Mouse (Mus musculus): Measurements from ENCODE around the gene Ing5.
"Not testable (repeated sequence)": the region's sequence is repeated elsewhere in the genome, so short reads cannot be mapped to it uniquely, and the experiment has no call there.

The Ing5 gene

DNA sequence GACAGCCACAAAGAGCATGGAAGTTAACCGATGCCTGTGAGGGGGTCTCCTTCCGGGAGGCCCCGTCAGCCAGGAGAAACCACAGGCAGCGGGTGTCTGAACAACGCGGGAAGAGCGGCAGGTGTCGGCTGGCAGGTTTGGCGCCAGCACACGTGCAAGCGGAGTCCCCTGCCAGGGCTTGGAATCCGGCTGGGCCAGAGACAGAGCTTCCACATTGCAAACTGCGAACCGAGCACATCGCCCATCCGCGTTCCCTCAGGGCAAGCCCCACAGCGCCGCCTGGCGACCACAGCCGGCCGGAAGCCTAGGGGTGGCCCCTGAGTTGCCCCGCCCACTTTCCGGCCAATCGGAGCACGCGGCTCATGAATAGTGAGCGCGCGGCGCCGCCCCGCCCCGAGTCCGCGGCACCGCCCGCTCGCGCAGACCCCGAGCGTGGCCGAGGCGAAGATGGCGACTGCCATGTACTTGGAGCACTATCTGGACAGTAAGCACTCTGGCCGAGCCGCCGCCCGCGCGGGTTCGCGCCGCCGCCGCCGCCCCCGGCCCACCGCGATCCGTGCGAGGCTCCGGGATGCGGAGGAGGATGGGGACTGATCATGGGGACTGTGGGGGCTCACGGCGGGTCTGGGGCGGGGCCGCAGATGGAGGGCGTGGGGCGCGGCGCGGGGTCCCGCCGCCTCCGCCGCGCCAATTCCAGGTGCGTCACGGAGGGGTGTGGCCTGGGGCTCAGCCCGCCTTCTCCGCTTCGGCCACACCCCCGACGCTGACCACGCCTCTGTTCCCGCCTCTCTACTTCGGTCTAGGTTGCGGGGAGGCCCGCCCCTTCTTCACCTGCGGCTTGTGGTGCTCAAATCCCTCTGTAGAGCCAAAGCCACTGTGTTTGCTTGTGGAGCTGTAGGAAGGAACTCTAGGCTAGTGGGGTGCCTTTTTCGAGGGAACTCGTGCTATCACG lies at the start of gene Ing5:
Gene Ing5 (plus strand): TSS at position 410 of the 952 bp plus-strand sequence.
- peak; percentile 99 to 100 for DNase-seq

DNA sequence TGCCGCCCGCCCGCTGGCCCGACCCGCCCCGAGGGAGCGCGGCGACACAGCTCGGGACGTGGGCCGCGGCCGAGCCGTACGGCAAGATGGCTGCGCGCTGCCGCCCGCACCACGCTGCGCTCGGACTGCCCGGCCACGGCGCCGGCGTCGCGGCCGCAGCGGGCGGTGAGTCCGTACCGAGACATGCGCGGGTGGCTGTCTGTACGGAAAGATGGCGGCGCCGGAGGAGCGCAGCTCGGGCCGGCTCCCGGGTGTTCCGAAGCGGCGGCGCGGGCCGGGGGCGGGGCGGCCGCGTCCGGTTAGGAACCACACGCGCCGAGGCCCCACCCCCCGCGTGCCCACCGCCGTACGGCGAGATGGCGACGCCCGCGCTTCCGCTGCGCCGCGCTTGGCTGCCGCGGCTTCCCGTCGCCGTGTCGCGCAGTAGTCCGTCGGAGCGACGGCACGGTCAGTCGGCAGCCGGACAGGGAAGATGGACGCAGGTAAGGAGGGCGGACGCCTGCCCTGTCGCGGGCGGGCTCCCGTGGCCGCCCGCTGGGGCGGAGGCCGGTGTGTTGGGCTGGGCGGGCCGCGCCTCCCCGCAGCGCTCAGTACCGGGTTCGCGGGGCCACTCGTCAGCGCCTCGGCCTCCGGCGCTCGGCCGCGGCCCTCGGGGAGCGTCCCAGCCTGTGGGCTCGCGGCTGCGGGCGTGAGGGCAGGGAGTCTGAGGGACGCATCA lies 49.0 kb upstream of the Ing5 start, which contains the start of gene Thap4:
Gene Thap4 (minus strand): TSS at position 292 of the 718 bp plus-strand sequence.
- peak; percentile 95 to 98 for DNase-seq

DNA sequence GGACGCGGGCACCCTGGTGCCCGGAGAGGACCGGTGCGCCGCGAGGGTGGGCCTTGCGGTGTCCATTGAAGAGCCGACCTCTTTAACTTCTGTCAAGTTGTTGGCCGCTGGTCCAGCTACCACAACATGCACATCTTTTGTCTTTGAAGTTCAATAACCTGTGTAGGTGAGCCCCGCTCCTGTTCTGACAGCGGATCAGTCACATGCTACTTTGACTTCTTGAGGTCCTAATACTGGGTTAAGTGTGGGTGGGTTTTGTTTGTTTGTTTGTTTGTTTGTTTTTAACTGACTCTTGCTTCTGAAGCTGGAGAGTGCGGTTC lies 48.5 kb upstream of the Ing5 start:
- no peak for DNase-seq

DNA sequence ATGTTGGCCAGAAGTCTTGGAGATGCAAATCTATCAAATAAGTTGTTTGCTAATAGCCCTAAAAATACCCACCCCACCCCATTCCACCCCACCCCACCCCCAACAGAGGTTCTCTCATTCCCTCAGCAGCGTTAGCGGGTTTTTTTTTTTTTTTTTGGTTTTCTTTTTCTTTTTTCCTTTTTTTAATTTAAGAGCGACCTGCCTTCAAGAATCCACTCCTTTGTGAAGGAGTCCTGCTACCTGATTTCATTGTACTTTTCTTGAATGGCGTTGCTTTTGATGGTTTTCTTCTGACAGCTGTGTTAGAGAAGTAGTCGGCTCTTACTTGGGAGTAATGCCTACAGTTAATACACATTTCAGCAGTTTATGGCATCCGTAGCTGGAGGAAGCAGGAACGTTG lies 48.1 kb upstream of the Ing5 start:
- no peak for DNase-seq

DNA sequence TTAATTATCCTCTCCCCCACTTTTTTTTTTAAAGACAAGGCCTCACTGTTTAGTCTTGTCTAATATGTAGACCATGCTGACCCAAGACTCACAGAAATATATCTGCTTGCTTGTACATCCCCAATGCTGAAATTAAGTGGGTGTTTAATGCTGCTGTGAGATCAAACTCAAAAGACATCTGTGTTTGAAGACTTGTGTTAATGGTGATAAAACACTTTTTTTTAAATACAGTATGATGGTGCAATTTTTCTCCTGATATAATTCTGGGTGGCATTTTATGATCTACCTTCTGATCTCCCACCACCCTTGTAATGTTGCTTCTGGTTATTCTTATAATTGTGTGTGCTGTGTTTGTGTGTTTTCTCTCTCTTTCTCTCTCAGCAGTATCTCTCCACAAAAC lies 47.6 kb upstream of the Ing5 start:
- DNase-seq = no peak

DNA sequence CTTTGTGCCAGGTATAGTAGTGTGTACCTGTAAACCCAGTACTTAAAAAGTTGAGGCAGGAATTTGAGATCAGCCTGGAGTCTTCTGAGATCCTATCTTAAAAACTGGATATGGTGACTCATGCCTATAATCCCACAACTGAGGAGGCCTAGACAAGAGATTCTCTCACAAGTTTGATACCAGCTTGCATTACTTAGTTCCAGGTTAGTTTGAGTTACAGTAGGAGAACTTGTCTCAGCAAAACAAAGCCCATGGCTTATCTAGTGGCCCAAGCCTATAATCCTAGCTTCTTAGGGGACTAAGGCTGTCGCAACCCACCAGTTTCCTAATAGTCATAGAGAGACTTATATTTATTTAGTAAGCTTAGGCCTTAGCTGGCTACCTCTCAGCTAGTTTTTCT lies 43.7 kb upstream of the Ing5 start:
- no peak for DNase-seq

DNA sequence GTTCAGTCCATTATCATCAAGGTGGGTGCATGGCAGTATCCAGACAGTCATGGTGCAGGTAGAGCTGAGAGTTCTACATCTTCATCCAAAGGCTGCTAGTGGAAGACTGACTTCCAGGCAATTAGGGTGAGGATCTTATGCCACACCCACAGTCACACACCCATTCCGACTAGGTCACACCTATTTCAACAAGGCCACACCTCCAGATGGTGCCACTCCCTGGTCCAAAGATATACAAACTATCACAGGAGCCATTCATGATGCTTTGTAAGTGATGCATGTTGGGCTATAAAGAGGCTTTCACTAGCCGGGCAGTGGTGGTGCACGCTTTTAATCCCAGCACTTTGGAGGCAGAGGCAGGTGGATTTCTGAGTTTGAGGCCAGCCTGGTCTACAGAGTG lies 40.2 kb upstream of the Ing5 start:
- DNase-seq = not testable (repeated sequence)

DNA sequence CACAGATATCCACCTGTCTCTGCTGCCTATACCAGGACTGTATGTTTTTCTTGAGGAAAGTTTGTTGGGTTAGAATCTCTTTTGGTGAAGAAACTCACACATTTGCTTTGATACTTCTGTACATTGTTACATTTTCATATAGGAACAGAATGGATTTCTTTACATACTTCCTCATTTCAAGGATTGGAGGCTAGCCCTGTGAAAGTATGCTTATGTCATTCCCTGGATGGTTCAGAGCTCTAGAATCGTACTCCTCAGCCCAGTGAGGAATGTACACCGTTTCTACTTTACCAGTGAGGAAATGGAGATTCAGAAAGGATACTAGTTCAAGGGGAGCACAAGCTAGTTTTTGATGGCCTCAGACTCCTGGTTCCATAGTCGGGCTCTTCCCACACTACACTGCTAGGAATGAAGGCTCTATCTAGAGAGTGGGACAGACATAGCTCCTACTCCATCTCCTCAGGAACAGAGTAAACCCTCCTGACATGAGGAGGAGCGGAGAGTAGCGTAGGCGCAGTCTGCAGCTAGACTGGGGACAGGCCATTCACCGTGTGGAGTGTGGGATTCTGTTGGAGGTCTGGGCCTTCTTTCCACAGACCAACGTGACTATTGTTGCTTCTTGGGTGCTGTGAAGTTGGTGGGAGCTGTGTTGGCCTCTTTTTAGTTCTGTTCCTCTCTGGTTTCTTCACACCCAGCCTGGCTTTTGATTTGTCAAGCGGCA lies 38.7 kb upstream of the Ing5 start:
- DNase-seq = no peak

DNA sequence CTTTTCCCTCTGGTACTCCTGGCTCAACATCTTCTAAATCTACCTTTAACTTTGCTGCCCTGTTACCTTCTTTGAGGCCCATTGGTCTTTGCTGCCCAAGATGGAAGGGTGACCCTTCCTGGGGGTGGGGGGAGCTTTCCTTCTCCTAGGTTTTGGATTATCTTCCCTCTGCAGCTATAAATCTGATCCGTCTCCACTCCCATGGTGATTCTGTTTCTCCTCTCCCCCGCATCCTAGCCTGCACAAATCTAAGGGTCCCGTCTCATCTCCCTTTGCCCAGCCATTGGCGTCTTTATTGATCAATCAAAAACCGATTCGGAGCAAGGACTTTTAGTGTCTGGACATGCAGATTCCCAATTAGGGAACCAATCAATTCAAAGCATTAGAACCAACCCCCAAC lies 36.2 kb upstream of the Ing5 start:
- no peak for DNase-seq

DNA sequence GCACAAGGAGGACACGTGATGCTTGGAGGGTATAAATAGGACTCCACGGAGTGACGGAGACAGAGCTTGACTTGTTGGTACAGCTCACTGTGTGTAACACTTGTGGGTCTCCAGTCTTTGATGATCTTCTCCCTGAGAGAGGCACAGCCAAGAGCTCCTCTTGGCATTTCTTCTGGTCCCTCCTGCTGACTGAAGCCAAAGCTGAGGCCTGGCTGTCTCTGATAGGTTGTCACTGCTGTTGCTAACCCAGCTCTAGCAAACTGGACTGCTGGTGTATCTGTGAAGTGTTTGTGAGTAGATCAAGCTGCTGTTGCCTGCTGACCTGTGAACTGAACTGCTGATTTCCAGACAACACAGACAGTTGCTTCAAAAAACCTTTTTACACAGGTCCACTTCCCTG lies 33.9 kb upstream of the Ing5 start:
- no peak for DNase-seq

DNA sequence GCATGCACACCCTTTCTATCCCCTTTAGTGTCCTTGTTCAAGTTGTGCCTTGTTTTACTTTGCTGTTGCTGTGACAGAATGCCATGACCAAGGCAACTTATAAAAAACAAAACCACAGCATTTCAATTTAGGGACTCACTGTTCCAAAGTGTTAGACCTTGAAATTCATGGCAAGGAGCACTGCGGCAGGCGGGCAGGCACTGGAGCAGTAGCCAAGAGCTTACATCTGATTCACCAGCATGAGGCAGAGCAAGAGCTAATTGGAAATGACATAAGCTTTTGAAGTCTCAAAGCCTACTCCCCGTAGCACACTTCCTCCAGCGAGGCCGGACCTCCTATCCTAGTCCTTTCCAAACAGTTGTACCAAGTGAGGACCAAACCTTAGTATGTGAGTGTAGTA lies 27.1 kb upstream of the Ing5 start:
- DNase-seq = no peak

DNA sequence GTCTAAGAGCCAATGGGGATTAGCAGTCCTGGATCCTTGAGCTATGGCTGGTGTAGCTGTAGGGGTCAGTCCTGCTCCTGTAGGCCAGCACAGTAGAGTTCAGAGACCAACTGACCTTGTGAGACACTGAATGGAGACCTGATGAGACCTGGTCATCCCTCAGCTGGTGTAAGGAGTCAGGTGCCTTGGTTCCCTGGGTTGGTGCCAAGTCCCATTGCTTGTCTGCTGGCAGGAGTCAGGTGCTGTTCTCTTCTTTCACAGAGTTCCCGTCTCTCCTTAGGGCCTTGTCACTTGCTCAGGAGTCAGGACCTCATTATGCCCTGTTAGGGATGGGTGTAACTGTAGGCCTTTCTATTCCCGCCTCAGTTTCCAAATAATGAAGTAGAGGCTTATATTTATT lies 16.9 kb upstream of the Ing5 start:
- peak in 1 of 2 experiments; percentile 46 for DNase-seq

DNA sequence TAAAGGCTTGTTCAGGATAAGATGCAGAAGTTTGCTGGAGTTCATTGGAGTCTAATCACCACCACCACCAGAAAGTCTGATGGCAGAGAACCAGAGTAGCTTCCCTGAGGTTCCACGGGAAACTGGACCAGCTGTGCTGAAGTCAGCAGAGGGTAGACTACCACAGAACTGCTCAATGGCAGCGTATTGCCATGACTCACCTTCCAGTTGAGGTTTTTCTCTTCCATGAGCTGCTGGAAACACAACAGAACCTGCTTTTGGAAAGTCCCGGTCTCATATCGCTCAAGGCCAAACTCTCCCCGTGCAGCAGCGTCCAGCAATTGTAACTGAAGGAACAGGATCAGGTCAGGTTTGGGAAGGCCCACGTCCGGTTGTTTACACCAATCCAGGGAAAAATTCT lies 9.2 kb upstream of the Ing5 start:
- DNase-seq = no peak

DNA sequence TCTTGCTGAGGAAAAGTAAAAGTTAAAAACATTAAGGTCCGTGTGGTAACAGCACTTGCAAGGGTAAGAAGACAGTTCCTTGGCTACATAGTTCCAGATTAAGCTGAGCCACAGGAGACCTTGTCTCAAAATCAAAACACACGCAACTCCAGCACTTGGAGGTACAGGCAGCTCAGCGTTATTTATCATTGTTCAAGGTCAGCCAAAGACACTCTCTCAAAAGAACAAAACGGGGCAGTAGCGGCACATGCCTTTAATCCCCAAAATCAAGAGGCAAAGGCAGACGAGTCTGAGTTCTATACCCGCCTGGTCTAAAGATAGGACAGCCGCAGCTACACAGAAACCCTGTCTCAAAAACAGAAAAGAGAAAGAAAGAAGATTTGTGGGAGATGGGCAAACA lies 7.9 kb upstream of the Ing5 start:
- DNase-seq = no peak

DNA sequence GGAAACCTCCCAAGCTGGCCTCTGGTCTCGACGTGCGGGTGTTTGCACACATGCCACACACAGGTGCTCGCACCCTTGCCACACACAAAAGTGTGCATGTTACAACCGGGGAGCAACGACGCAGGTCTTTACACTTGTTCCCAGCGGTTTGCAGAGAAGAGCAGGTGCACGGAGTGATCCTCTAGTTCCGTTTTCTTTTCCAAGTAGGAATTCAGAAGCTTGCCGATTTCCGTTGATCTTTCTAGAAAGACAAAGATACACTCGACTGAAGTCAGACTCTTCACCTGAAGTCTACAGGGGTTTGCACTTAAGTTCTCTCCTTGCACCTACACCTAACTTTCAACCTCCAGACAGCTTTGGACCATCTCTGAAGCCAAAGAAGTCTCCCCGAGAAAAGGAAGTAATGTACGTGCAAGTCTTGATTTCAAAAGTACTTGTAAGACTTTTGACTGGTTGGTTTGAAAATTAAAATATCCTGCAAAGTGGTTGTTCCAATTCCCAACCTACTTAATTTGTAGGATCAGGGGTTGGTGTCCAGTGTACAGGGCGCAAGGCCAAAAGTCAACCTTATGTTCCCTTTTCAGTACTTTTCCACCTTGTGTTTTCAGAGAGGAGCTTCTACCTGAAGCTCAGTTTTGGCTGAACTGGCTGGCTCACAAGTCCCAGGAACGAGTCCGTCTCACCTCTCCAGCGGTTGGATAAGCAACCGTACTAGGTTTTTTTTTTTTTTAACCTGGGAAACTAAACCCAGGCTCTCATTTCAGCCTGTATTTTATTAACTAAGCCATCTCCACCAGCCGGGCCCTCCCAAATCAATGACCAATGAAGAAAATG lies 2.9 kb upstream of the Ing5 start:
- no peak for DNase-seq

DNA sequence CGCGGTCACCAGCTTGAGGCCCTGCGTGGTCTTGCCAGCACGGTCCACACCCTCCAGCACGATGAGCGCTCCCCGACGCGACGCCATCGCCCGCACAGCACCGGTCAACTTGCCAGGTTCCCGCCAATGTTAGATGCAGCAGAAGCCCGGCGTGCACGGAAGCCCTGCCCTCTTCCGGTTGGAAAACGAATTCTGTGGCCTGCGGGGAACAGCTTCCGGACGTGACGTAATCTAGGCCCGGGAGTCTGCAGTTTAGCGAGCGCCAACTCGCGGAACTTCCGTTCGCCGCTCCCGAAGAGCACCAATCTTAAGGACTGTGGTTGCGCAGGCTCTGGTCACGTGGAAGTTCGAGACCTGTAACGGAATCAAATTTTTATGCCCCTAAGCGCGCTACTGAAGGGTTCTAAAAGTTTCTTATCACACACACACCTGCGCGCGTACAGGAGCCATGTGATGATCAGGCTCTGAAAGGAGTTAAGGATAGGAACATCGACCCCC lies 2.0 kb upstream of the Ing5 start, which contains the start of gene Dtymk:
Gene Dtymk (minus strand): TSS at position 194 of the 498 bp plus-strand sequence.
- peak; percentile 95 to 97 for DNase-seq

DNA sequence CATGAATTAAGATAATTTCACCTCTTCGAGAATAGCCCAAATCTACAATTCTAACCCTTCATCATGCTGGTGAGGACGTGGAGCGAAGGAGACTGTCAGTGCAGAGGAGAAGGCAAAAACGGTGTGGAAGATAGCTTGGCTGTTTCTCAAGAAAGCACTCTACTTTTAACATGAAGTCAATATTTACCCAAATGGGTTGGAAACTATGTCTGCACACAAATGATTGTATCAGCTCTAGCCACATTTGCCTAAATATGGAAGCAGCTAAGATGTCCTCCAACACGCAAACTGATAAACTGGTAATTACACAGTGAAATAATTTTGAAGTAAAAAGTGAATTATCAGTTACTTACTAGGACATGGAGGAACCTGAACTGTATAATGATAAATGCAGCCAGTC lies 994 bp upstream of the Ing5 start:
- DNase-seq = no peak

DNA sequence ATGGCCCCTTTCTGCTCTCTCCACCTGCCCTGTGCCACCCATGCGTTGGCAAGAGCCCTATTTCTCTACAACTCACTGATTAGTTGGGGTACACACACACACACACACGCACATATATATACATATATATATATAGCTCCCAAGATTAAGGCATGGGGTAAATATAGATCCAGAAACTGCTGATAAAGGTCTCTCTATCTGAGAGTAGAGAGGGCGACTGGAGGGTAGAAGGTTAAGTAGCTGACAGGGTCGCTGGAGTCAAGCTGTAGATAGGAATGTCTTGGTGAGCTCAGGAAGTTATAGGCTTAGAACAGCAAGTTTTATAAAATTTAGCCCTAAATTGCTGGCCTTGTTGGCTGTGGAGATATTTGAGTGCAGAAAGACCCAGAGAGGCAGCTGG lies 1.1 kb downstream of the Ing5 start:
- DNase-seq = no peak

DNA sequence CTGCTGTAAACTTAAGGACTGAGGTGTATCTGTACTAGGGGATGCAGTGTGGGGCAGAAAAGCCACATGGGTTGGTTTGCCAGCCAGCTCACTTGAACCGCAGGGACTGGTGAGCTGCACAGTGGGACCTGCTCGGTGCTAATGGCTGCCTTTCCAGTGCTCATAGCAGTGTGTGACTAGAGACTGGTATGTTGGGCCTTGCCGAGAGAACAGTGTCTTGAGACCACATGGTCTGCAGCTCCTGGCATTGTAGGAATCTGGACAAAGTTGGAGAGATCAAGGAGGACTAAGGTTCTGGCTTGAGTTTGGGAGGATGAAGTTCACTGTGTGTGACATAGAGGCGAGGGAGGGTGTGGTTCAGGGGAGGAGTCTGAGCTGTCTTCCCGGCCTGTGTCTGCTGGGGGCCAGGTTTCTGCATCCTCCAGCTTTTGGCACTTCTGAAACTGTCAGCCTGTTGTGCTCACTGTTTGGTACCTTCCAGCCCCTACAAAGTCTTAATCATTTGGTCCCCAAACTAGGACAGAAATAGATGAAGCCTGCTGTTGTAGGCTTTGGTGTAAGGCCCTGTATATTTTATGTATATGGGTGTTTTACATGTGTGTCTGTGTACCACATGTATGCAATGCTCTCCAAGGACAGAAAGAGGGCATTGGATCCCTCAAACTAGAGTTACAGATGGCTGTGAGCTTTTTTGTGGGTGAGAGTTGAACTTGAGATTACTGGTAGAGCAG lies 1.6 kb downstream of the Ing5 start:
- peak in 1 of 2 experiments; percentile 10 for DNase-seq

DNA sequence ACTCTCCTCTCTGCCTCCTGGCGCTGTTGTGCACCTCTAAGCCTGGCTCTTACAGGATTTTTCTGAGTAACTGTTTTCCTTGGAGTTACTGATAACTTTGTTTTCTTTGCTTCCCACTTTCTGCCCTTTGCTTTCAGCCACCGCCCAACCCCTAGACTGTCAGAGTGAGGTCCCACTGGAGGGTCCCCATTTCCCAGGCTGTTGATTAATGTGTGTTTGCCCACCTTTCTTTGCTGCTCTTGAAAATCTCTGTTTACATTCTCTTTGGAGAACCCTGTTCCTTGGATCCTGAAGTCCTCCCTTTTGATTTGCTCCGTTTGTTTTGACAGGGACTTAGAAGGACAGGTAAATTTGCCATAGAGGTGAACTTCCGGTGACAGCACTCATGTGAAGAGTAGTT lies 5.1 kb downstream of the Ing5 start:
- no peak for DNase-seq

DNA sequence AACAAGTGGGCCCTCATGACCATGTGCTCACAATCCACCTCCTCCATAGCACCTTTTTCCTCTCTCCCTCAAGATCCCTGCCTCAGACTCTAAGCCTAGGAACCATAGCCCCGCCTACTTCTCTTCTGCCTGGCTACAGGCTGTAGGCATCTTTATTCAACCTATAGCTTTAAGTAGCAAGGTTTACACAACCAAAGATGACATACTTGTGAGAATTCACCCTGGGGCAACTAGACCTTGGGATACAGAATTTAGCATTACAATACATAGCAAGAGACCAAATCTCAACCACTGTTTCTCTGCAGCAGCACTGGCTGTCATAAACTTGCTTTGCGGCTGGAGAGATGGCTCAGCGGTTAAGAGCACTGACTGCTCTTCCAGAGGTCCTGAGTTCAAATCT lies 6.2 kb downstream of the Ing5 start:
- no peak for DNase-seq

All from kidney, postnatal 36 days (tissue).